Mouse (Mus musculus) right cerebral cortex, postnatal 36 days (tissue): ENCODE measurements around the gene C1ql1.

Source experiments
- DNase-seq, 2 experiments: peaks; one replicate each; pipeline ENCODE4 v3.0.0; 2022; ENCODE audit warnings: low spot score in 2 of 2, mixed read lengths in 1 of 2

The C1ql1 gene

GRCm38 (mm10) chr11:102958431-102958830 is 11.9 kb upstream of the C1ql1 start:
- DNase-seq = no peak

GRCm38 (mm10) chr11:102957692-102958091 is 11.2 kb upstream of the C1ql1 start:
- DNase-seq = no peak

GRCm38 (mm10) chr11:102956962-102957614 is 10.6 kb upstream of the C1ql1 start:
- no peak for DNase-seq

- no peak for DNase-seq
Observed at GRCm38 (mm10) chr11:102952922-102953321, 6.4 kb upstream of the C1ql1 start.

- DNase-seq = peak in 1 of 2 experiments; percentile 16
Observed at GRCm38 (mm10) chr11:102948043-102948961, 1.8 kb upstream of the C1ql1 start.

- no peak for DNase-seq
Observed at GRCm38 (mm10) chr11:102946992-102947343, 480 bp upstream of the C1ql1 start.

GRCm38 (mm10) chr11:102945306-102946264 is 903 bp downstream of the C1ql1 start:
- no peak for DNase-seq

GRCm38 (mm10) chr11:102941236-102941635 is 5.3 kb downstream of the C1ql1 start:
- no peak for DNase-seq

GRCm38 (mm10) chr11:102939024-102939675 is 7.3 kb downstream of the C1ql1 start:
- DNase-seq = no peak

- DNase-seq = no peak
Observed at GRCm38 (mm10) chr11:102937529-102938182, 8.8 kb downstream of the C1ql1 start.

- DNase-seq = no peak
Observed at GRCm38 (mm10) chr11:102936272-102936671, 10.2 kb downstream of the C1ql1 start.

GRCm38 (mm10) chr11:102930672-102931071 is 15.8 kb downstream of the C1ql1 start:
- no peak for DNase-seq

GRCm38 (mm10) chr11:102925351-102925717 is 21.2 kb downstream of the C1ql1 start:
- DNase-seq = no peak

GRCm38 (mm10) chr11:102924557-102925350 is 21.7 kb downstream of the C1ql1 start, which contains the start of gene Kif18b:
TSS of gene Kif18b (minus strand) at chr11:102925124.
- peak; percentile 91 to 93 for DNase-seq

- DNase-seq = no peak
Observed at GRCm38 (mm10) chr11:102921491-102921890, 25.0 kb downstream of the C1ql1 start.

- no peak for DNase-seq
Observed at GRCm38 (mm10) chr11:102918077-102918476, 28.4 kb downstream of the C1ql1 start.

GRCm38 (mm10) chr11:102915380-102915779 is 31.1 kb downstream of the C1ql1 start:
- no peak for DNase-seq

GRCm38 (mm10) chr11:102911376-102911775 is 35.1 kb downstream of the C1ql1 start:
- no peak for DNase-seq

- DNase-seq = no peak
Observed at GRCm38 (mm10) chr11:102903654-102904053, 42.8 kb downstream of the C1ql1 start.

GRCm38 (mm10) chr11:102902107-102902506 is 44.4 kb downstream of the C1ql1 start:
- no peak for DNase-seq
